ENCODE assay signal across 9 mouse cellular contexts in genomic region chr10:106838476-106838875, GRCm38 (mm10).
"Had no signal": no experiment of that assay in that cellular context is flagged by ENCODE, and none has a peak within 500 bp of the region (broad histone marks: within the 10 kb centered on the region; RNA-seq: fewer than 3 reads in every experiment).

No protein-coding gene starts in this region.

- ATAC-seq: midbrain, embryonic 13.5 days had no signal

- DNase-seq: kidney, adult 11 months; kidney, adult 9 months; kidney, postnatal 36 days; layer of hippocampus, postnatal 36 days; lung, adult 18-20 months; right cerebral cortex, postnatal 25 days; thymus, adult 2 months; thymus, postnatal 25 days had no signal
